Mouse (Mus musculus) right cerebral cortex, postnatal 14 days (tissue): ENCODE measurements around the gene Gm9639.
"Not testable (repeated sequence)": the region's sequence is repeated elsewhere in the genome, so short reads cannot be mapped to it uniquely, and the experiment has no call there.

ENCODE experiments used
- DNase-seq: peaks from one replicate; pipeline ENCODE4 v3.0.0; 2022

Gm9639 gene

GRCm38 (mm10) chr10:77751254-77751653 is 43.6 kb downstream of the Gm9639 start, which contains the start of gene Gm9736:
TSS of gene Gm9736 (minus strand) at chr10:77751354.
- DNase-seq: not testable (repeated sequence)

GRCm38 (mm10) chr10:77750686-77751085 is 44.2 kb downstream of the Gm9639 start:
- not testable (repeated sequence) for DNase-seq
